Mouse (Mus musculus) heart, adult 9 months (tissue): Measurements from ENCODE around the gene Ndufa12.
A peak's percentile ranks its signal among the peaks of the same experiment; 100 is the strongest.

Experiments used
- DNase-seq, 2 experiments: peaks; one replicate each; pipeline ENCODE4 v3.0.0; 2022; ENCODE audit warnings: low spot score in 2 of 2

The Ndufa12 gene

DNA sequence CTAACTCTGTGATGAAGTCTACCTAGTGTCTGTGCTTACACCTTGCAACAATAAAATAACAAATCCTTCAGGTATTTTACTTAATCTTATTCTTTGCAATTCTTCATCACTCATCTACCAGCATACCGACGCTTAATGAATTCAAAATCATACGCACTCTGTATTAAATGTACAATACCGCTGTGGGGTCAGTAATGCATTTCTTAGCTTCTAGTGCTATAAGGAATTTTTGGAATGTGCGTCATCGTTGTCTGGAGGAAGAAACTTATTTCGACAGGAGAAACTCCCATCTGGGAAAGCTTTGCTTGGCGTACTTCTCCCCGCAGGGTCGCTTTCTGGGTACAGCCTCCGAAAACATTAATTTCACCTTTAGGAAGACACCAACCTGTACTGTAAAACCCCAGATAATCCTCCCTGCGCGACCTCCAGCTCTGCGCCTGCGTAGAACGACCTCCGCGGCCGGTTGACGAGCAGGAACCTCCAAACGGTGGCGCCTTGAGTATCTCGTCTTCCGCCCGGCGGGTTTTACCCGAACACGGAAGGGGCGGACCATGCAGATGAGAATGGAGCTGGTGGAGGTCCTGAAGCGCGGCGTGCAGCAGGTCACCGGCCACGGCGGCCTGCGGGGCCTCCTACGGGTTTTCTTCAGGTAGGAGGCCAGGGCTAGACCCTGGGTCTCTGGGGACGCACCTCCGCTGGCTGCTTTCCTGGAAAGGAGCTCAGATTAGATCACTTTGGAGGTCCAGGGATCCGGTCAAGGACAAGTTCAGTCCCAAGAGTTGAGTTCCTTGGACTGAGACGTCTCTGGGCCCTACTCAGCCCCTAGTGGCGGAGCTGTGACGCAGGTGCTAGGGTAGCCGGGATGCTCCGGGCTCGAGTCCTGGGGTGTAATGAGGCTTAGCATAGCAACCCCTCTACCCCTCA, at the start of gene Ndufa12:
Gene Ndufa12, plus strand, starts transcription at position 239 of the 924 bp plus-strand sequence.
- peak; percentile 94 to 96 for DNase-seq

GRCm38 (mm10) chr10:94151488-94151887, 47.0 kb upstream of the Ndufa12 start:
- DNase-seq = no peak

DNA sequence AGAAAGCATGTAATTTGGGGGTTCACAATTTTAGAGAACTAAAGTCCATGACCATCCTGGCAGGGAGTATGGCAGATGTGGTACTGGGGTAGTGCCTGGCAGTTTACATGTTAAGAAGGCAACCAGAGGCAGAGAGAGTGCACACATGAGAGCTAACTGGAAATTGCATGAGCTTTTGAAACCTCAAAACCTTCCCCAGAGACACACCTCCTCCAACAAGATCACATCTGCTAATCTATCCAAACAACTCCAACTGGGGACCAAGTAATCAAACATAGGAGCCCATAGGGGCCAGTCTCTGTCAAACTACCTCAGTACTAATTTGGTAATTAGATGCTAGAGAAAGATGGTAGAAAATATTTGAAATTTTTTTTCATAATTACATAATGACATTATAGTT, 44.7 kb upstream of the Ndufa12 start:
- DNase-seq = no peak

GRCm38 (mm10) chr10:94158962-94159361, 39.6 kb upstream of the Ndufa12 start:
- no peak for DNase-seq

DNA sequence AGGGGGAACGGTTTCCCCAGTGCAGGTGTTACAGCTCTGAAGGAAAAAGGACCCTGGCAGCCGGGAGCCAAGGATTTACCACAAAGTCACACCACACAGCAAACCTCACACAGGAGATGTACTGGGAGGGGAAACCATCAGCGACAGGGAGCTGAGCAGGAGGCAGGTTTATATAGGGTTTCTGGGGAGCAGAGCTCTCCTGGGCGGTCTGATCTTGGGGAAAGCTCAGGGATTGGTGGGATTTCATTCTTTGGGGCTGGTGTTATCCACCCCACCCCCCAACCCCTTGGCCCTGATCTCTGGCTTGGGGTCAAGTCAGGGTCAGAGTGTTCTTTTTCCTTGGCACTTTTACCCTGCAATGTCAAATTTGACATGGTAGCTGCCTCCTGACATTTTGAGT, 39.1 kb upstream of the Ndufa12 start:
- no peak for DNase-seq

GRCm38 (mm10) chr10:94161051-94161765, 37.3 kb upstream of the Ndufa12 start:
- DNase-seq = no peak

DNA sequence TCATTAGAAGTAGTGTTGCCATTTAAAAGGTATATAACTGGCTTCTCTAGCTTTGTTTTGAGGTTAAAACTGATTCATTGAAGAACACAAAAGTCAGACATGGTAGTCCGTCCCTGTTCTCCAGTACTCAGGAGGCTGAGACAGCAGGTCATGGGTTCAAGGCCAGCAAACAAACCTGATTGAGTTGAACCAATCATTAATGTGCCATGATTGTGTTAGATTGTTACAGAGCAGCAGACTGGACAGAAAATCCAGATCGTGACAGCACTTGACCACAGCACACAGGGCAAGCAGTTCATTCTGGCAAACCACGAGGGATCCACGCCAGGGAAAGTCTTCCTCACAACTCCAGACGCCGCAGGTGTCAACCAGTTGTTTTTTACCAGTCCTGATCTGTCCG, 36.5 kb upstream of the Ndufa12 start:
- no peak for DNase-seq

DNA sequence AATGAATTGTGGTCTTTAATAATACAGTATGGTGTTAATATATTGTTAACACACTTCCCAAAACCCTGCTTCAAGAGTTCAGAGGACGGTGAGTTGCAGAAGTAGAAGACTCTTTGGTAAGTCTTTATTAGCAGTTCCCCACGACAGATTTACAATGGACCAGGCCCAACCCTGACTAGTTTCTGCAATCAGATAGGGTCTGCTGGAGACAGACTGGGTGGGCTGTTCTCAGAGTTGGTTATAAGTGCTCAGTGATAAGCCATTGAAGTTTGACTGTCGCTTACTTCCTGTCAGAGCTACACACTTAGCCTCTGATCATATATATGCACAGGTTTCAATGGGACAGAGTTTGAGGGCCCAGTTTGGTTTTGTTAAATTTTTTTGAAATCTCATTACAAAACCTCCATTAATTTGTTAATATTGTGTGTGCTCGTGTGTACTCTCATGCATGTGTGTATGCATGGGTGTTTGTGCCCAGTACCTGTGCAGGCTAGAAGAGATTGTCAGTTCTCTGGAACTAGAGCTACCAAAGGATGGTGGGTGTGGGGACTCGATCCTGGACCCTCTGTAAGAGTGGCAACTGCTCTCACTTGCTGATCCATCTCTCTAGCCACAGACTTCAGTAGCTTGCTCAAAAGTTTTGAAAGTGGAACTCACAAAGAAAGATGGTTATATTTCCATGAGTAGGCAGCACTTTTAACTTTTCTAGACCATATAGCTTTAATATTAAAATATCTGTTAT, 34.2 kb upstream of the Ndufa12 start:
- no peak for DNase-seq

- DNase-seq = no peak
Observed at GRCm38 (mm10) chr10:94165426-94165825, 33.1 kb upstream of the Ndufa12 start.

DNA sequence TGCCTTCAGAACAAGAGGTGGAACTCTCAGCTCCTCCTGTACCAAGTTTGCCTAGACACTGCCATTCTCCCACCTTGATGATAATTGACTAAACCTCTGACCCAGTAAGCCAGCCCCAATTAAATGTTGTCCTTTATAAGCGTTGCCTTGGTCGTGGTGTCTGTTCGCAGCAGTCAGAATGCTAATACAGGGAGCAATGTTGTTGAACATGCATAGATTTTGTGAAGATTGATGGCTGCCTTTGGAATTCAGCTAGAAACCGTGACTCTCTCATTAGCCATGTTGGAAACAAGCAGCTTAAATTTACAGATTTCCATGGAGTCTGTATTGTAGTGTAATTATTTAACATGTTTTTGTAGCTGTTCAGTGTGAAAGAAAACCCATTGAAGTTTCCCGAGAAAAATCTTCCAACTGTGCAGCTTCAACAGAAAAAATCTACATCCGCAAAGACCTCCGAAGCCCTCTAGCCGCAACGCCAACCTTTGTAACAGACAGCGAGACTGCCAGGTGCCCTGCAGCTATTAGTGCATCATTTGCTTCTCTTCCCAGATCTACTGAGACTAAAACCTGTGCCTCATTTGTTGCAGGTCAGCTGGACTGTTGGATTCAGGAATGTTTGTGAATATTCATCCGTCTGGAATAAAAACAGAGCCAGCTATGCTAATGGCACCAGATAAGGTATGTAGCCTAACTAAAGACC, 31.3 kb upstream of the Ndufa12 start:
- no peak for DNase-seq

DNA sequence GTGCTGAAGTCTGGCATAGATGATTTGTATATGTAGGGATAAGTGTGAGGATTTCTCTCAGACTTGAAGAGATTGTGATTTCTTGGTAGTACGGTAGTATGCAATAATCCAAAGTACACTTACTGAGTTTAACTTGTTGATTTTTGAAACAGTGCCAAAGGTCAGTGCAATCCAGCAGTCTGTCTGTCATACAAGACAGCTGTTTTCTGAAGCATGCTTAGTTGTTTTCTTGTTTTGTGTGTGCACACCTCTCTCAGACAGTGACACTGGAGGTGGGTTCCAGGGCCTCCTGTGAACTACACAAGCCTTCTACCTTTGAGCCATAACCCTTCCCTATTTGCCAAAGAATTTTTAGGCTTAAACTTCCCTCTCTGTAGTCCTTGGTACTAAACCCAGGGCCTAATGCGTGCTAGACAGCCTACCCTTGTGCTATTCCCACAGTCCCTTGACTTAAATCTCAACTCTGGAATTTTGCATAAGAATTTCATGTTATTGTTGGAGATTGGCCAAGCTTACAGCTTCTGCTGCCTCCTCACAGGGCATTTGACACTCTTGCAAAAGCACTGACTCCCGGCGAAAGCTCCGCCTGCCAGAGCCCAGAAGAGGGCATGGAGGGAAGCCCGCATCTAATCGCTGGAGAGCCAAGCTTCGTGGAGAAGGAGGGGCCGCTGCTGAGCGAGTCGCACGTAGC, 26.9 kb upstream of the Ndufa12 start:
- no peak for DNase-seq

- no peak for DNase-seq
Observed at GRCm38 (mm10) chr10:94172137-94172536, 26.4 kb upstream of the Ndufa12 start.

DNA sequence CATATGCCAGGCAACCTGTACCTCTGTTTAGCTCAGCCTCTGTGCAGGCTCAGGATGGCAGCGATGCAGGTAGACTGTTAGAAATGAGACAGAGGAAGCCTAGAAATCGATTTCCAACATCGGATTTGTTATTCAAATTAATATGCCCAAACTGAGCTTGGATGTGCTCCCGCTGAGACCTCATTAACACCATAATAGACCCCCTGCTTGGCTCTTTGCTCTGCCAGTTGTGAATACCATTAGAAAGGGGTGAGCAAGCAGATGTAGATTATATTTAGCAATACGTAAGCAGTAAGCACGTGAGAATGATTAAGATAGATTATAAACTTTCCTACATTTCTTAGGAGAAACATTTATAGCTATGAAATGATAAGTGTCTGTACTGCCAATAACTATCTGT, 25.8 kb upstream of the Ndufa12 start:
- DNase-seq = no peak

DNA sequence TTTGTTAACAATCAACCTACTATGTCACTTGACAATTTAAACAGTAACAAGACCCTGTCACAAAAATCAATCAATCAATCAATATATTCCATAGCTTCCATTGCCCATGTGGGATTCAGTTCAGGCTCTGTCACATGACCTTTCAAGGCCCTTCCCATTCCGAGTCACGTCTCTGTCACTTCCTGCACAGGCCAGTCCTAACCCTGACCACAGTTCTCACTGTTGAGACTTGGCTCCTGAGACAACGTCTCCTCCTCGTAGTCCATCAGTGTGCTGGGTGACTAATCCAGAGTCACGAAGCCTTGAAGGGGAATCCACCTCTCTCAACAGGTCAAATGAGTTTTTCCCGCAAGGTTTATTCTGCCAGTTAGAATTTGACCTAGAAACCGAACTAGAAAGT, 23.9 kb upstream of the Ndufa12 start:
- no peak for DNase-seq

- no peak for DNase-seq
Observed at GRCm38 (mm10) chr10:94183199-94183598, 15.3 kb upstream of the Ndufa12 start.

- DNase-seq = no peak
Observed at GRCm38 (mm10) chr10:94204973-94205372, 6.5 kb downstream of the Ndufa12 start.

GRCm38 (mm10) chr10:94210718-94211618, 12.4 kb downstream of the Ndufa12 start:
- no peak for DNase-seq

DNA sequence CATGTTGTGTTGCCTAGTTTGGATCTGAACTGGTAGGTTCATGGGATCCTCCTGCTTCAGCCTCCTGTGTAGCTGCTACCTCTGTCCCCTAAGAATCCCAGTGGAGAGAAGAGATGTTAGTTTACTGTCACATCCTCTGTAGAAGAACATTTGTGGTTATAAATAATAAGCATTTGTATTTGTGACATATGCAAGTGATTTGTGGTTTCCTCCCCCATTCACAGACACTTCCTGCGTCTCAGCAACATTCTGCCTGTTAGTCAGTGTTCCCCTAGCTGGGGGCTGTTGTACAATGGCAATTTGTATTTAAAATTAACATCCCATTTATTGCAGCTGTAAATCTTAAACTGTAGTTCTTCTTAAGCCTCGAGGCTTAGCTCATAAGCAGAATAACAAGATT, 13.2 kb downstream of the Ndufa12 start:
- no peak for DNase-seq

DNA sequence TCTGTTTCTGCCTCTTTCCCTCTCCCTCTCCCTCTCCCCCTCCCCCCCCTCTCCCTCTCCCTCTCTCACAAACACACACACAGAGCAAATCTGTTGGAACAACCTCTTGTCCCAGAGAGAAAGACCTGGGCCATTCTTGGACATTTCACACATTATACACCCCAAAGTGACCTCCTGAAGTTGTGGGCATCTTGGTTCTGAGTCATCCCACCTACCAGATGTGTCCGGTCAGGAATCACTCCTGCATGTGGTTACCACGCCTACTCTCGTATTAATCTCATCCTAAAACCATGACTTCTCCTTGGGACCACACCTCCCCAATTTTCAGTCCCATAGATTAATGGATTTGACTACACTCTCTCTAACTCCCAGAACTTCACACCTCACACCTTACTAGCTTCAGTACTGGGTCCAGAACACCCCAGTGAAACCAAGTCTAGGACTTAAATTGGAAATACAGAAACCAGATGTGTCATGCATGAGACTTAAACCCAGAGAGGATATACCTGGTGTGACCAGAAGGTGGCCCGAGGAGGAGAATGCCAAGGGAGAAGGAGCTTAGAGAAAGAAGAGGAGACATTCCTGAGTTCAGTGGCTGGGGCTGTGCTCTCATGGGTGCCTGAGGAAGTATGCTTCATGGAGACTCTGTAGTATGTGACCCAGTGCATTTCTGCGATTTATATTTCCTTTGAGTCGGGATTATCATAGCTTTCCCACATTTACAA, 26.7 kb downstream of the Ndufa12 start:
- no peak for DNase-seq
